Mouse (Mus musculus): ENCODE data around the gene Nckap5. TPM values are rescaled to one million over a fixed set of nuclear protein-coding genes. Genes with fewer than 3 reads are reported as not detected.
A peak's percentile ranks its signal among the peaks of the same experiment; 100 is the strongest.

Gene Nckap5
- total and polyA plus RNA-seq, 2 experiments, result 0.37 to 0.70 TPM

DNA sequence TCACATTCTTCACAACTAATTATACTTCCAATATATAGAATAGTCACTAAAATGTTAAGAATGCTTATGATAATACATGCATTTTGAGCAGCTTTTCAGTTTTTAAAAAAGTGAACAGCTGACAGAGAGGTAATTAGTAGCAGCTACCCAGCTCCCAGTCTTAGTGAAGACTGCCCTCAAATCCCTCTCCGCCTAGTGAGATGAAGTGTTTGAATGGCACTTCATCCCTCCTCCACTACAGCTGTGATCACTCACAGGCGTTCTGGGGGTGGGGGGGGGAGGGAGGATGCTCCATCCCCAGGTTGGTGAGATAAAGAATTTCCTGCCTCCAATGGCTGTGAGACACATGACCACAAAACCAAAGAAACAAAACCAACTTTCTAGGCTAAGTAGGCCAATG is 381.2 kb downstream of the Nckap5 start:
- DNase-seq (ENCODE audit: extremely low read depth, low read depth, low spot score), result no peak
- Histone ChIP-seq H3K4me1 (ENCODE audit: control insufficient read depth, insufficient read depth, low read length) (no peaks in the 10 kb centered on the region), H3K9ac (ENCODE audit: low read depth, low read length) (no peak overlapping the region), H3K79me2 (ENCODE audit: control insufficient read depth, insufficient read depth, low read length) (no peaks in the 10 kb centered on the region), H3K36me3 (ENCODE audit: control insufficient read depth, insufficient read depth, low read length) (no peaks in the 10 kb centered on the region), H3K27ac (replicated peaks; ENCODE audit: insufficient read depth, low read depth, low read length) (no peak overlapping the region), H3K27me3 (ENCODE audit: control insufficient read depth, insufficient read depth, low read length) (no peaks in the 10 kb centered on the region), H3K4me3 (ENCODE audit: insufficient read depth, low read depth, low read length) (no peak overlapping the region)
- 73% methylated on average over 2 of the region's 2 CpGs for WGBS
- no peak for TF ChIP-seq POLR2A (IDR thresholded peaks at IDR 0.05; ENCODE audit: extremely low read depth, insufficient read depth, low read length)
- TF ChIP-seq CTCF (IDR thresholded peaks at IDR 0.05; ENCODE audit: low read depth, low read length), result no peak

DNA sequence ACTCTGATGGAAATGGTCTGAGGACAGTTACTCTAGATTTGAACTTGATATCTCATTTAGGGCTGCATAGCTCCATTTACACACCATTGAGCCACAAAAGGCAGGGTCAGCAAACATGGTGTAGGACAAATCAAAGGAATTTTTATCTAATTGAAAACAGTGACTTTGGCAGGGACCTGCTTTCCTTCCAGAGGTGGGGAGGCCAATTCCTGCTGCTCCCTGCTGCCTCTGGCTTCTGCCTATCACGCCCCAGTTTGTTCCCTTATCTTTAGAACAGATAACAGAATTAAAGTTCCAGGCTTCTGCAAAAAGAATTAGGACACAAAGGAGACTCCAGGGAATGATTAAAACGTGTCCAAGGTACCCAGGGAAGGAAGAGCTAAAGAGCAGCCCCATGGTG is 386.7 kb downstream of the Nckap5 start:
- H3K4me3 ChIP-seq (ENCODE audit: insufficient read depth, low read depth, low read length), result no peak overlapping the region
- H3K4me1 ChIP-seq (ENCODE audit: control insufficient read depth, insufficient read depth, low read length), result no peaks in the 10 kb centered on the region
- H3K27me3 ChIP-seq (ENCODE audit: control insufficient read depth, insufficient read depth, low read length), result no peaks in the 10 kb centered on the region
- no peaks in the 10 kb centered on the region for H3K79me2 ChIP-seq (ENCODE audit: control insufficient read depth, insufficient read depth, low read length)
- no peak for TF ChIP-seq POLR2A (IDR thresholded peaks at IDR 0.05; ENCODE audit: extremely low read depth, insufficient read depth, low read length)
- no peak for TF ChIP-seq CTCF (IDR thresholded peaks at IDR 0.05; ENCODE audit: low read depth, low read length)
- no peaks in the 10 kb centered on the region for H3K36me3 ChIP-seq (ENCODE audit: control insufficient read depth, insufficient read depth, low read length)
- 46% methylated on average over 2 of the region's 2 CpGs for WGBS
- H3K9ac ChIP-seq (ENCODE audit: low read depth, low read length), result no peak overlapping the region
- no peak overlapping the region for H3K27ac ChIP-seq (replicated peaks; ENCODE audit: insufficient read depth, low read depth, low read length)
- DNase-seq (ENCODE audit: extremely low read depth, low read depth, low spot score), result no peak

DNA sequence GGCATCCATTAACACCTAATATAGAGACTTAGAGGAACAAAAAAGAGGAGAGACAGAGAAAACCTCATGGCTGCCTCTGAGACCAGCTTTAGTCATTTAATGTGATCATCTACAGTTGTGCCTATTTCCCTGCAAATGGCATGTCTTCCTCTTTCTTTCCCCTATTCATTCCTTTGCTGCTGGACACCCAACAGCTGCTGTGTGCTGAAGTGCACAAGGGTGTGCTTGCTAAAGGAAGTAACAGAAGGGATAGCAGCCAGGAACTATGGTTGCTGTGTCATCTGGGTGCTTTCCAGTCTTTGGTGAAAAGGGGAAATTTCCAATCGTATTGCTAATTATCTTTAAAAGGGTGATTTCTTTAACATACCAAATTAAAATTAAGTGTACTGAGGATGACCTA is 387.9 kb downstream of the Nckap5 start:
- no peak overlapping the region for H3K4me3 ChIP-seq (ENCODE audit: insufficient read depth, low read depth, low read length)
- TF ChIP-seq CTCF (IDR thresholded peaks at IDR 0.05; ENCODE audit: low read depth, low read length) (no peak), POLR2A (IDR thresholded peaks at IDR 0.05; ENCODE audit: extremely low read depth, insufficient read depth, low read length) (no peak)
- no peaks in the 10 kb centered on the region for H3K79me2 ChIP-seq (ENCODE audit: control insufficient read depth, insufficient read depth, low read length)
- WGBS, result 78% methylated on average over 1 of the region's 1 CpGs
- no peaks in the 10 kb centered on the region for H3K27me3 ChIP-seq (ENCODE audit: control insufficient read depth, insufficient read depth, low read length)
- H3K4me1 ChIP-seq (ENCODE audit: control insufficient read depth, insufficient read depth, low read length), result no peaks in the 10 kb centered on the region
- H3K27ac ChIP-seq (replicated peaks; ENCODE audit: insufficient read depth, low read depth, low read length), result no peak overlapping the region
- no peak for DNase-seq (ENCODE audit: extremely low read depth, low read depth, low spot score)
- no peaks in the 10 kb centered on the region for H3K36me3 ChIP-seq (ENCODE audit: control insufficient read depth, insufficient read depth, low read length)
- no peak overlapping the region for H3K9ac ChIP-seq (ENCODE audit: low read depth, low read length)

- Histone ChIP-seq H3K79me2 (ENCODE audit: control insufficient read depth, insufficient read depth, low read length) (no peaks in the 10 kb centered on the region), H3K4me1 (ENCODE audit: control insufficient read depth, insufficient read depth, low read length) (peaks cover 4% of the 10 kb centered on the region; the same call in 1 of the 2 replicates), H3K27ac (replicated peaks; ENCODE audit: insufficient read depth, low read depth, low read length) (no peak overlapping the region), H3K36me3 (ENCODE audit: control insufficient read depth, insufficient read depth, low read length) (no peaks in the 10 kb centered on the region), H3K4me3 (ENCODE audit: insufficient read depth, low read depth, low read length) (no peak overlapping the region), H3K9ac (ENCODE audit: low read depth, low read length) (no peak overlapping the region), H3K27me3 (ENCODE audit: control insufficient read depth, insufficient read depth, low read length) (no peaks in the 10 kb centered on the region)
- TF ChIP-seq POLR2A (IDR thresholded peaks at IDR 0.05; ENCODE audit: extremely low read depth, insufficient read depth, low read length) (no peak), CTCF (IDR thresholded peaks at IDR 0.05; ENCODE audit: low read depth, low read length) (no peak)
- WGBS, result 90% methylated on average over 6 of the region's 6 CpGs
- no peak for DNase-seq (ENCODE audit: extremely low read depth, low read depth, low spot score)
These were observed 392.5 kb downstream of the Nckap5 start for GRCm38 (mm10) chr1:126438000-126438572.

DNA sequence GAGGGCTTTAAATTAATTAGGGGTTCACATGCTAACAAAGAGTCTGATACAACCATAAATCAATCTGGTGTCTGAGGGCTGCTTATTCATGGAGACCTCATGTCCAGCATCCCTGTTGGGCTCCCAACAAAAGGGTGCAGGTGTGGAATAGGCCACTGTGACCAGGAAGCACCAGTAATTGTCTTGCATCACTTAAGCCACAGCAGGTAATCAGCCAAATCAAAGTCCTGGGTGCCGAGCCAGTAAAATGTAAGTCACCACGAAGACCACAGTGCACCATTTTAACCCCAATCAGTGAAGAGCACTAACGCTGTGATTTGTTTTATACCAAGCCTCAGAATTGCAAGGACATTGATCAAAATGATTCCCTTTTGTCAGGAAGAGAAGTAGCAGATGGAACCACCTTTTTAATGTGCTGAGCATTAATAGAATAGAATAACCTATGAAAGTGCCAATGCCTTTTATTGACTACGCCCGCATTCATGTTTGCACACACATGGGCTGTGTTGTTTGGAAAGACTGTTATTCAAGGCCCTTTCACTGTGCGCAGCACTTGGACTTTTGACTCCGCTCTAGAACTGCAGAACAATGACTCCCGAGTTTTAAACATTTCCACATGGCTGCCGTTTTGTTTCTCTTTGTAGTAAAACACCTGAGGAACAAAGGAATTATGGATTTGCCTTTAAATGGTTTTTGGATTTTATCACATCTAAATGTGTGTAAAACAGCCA is 393.5 kb downstream of the Nckap5 start:
- TF ChIP-seq POLR2A (IDR thresholded peaks at IDR 0.05; ENCODE audit: extremely low read depth, insufficient read depth, low read length) (no peak), CTCF (IDR thresholded peaks at IDR 0.05; ENCODE audit: low read depth, low read length) (no peak)
- no peak overlapping the region for H3K27ac ChIP-seq (replicated peaks; ENCODE audit: insufficient read depth, low read depth, low read length)
- 37% methylated on average over 9 of the region's 9 CpGs for WGBS
- no peaks in the 10 kb centered on the region for H3K27me3 ChIP-seq (ENCODE audit: control insufficient read depth, insufficient read depth, low read length)
- H3K36me3 ChIP-seq (ENCODE audit: control insufficient read depth, insufficient read depth, low read length), result no peaks in the 10 kb centered on the region
- no peak overlapping the region for H3K4me3 ChIP-seq (ENCODE audit: insufficient read depth, low read depth, low read length)
- peaks cover 4% of the 10 kb centered on the region; the same call in 1 of the 2 replicates for H3K4me1 ChIP-seq (ENCODE audit: control insufficient read depth, insufficient read depth, low read length)
- H3K9ac ChIP-seq (ENCODE audit: low read depth, low read length), result no peak overlapping the region
- no peaks in the 10 kb centered on the region for H3K79me2 ChIP-seq (ENCODE audit: control insufficient read depth, insufficient read depth, low read length)
- peak; percentile 51 for DNase-seq (ENCODE audit: extremely low read depth, low read depth, low spot score)

- no peaks in the 10 kb centered on the region for H3K27me3 ChIP-seq (ENCODE audit: control insufficient read depth, insufficient read depth, low read length)
- no peak overlapping the region for H3K9ac ChIP-seq (ENCODE audit: low read depth, low read length)
- H3K4me1 ChIP-seq (ENCODE audit: control insufficient read depth, insufficient read depth, low read length), result peaks cover 4% of the 10 kb centered on the region; the same call in 1 of the 2 replicates
- H3K27ac ChIP-seq (replicated peaks; ENCODE audit: insufficient read depth, low read depth, low read length), result no peak overlapping the region
- TF ChIP-seq POLR2A (IDR thresholded peaks at IDR 0.05; ENCODE audit: extremely low read depth, insufficient read depth, low read length) (no peak), CTCF (IDR thresholded peaks at IDR 0.05; ENCODE audit: low read depth, low read length) (no peak)
- WGBS, result 88% methylated on average over 4 of the region's 4 CpGs
- no peak for DNase-seq (ENCODE audit: extremely low read depth, low read depth, low spot score)
- H3K4me3 ChIP-seq (ENCODE audit: insufficient read depth, low read depth, low read length), result no peak overlapping the region
- H3K79me2 ChIP-seq (ENCODE audit: control insufficient read depth, insufficient read depth, low read length), result no peaks in the 10 kb centered on the region
- no peaks in the 10 kb centered on the region for H3K36me3 ChIP-seq (ENCODE audit: control insufficient read depth, insufficient read depth, low read length)
These were observed 398.3 kb downstream of the Nckap5 start for GRCm38 (mm10) chr1:126432285-126432684.

All from liver, adult 2 months (tissue).